Mouse (Mus musculus): Measurements from ENCODE around the gene Pyroxd1. TPM values are rescaled to one million over a fixed set of nuclear protein-coding genes. Genes with fewer than 3 reads are reported as not detected.

Gene Pyroxd1
- polyA plus RNA-seq (2017; shearing (Covaris generic)): 10 to 100 TPM; 20.9 to 22.7 TPM

DNA sequence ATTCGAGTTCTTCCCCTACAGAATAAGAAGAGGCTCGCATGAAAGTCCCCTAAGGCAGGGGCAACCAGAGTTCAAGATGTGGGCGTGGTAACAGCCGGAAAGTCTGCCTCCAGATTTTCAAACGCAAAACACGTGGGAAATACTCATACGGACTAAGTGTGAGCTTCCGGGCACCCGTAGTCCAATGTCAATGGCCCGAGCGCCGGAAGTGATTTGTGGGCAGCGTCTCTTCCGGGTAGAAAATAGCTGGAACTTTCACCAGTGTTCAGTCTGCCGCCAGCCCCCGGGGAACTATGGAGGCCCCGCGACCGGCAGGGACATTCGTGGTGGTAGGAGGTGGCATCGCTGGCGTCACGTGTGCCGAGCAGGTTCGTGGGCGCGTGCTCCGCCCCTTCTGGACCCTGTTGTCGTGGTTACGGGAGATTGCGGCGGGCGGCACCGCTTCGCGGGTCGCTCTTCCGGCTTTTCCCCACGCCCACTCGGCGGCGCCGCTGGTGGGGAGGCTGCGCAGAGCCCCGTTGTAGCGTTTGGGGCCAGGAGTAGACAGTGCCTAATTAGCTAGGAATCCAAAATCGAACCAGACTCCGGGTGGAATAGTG is at the start of gene Pyroxd1:
Pyroxd1 (plus strand) TSS at position 215 of the 599 bp plus-strand sequence.

DNA sequence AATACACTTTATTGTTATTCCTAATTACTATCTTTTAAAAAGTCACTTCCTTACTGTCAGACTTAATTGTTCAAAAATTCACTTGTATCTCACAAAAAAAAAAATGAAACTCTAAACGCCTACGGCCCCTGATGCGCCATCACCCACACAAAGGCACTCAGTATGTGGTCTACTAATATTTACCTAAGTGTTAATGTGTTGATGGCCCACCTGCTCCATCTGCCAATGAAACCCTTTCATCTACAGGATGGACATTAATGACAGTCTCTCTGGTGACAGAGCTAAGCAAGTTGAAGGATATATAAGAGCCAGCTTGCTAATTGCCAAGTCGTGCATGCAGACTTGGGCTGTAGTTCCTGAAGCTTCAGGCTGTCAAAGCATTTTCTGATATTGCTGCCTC is 47.4 kb upstream of the Pyroxd1 start, which contains the start of gene Iapp:
Iapp (plus strand) TSS at position 326 of the 400 bp plus-strand sequence.

DNA sequence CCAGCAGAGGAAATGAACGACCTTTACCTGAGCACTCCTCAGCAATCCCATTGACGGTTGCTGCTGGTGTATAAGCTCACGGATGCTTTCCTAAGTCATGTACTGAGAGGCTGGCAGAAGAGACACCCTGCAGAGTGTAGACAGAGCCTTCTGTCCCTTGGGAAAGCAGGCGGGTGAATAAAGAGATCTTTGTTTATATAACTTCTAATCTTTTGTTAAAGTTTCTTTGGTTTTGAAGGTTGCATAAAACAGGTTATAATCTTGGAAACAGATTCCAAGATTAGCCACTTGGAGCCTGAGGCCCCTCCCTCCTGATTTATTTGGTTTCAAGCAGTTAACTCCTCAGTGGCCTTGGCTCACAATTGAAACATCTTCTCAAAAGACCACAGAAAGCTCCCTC is 22.6 kb upstream of the Pyroxd1 start, which contains the start of gene Slco1a5:
Slco1a5 (minus strand) TSS at position 101 of the 400 bp plus-strand sequence.

DNA sequence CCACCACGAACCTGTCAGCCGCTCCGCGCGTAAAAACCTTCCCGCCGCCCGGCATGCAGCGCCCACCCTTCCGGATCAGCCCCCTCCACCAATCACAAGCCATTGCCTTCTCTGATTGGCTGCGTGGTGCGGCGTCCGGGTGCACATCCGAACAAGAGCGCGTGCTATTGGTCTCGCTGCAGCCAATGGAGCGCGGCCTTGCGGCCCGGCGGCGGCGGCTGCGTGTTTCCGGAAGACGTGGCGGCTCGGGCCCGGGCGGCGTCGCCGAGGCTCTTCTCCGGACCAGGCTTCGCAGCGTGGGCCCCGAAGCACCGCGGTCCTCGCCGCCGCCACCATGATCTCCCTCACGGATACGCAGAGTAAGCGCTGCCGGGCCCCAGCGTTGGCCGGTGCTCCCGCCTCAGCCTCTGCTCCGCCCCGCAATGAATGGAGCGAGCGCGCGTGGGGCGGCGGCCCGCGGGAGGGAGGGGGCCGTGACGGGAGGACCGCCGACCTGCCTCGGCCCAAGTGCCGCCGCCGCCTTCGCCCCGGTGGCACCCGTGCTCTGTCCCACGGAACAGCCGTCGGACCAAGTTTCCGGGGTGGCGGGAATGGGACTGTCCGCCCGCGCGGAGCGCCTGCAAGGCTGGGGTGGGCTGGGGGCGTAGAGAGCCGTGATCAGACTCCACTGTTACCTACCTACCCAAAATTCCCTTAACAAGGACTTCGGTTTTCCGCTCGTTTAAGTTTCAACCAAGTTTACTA is 41.7 kb downstream of the Pyroxd1 start, which contains the start of the genes Recql and Golt1b:
Recql (minus strand) TSS at position 77 of the 744 bp plus-strand sequence.
Golt1b (plus strand) TSS at position 211 of the 744 bp plus-strand sequence.

Other genes with a start within 250 kb of the Pyroxd1 start
- 1 to 10 TPM in 1 of 2 experiments, under 1 TPM in 1; 0.43 to 1.5 TPM for gene Slco1a6, start 137.1 kb upstream of the Pyroxd1 start, polyA plus RNA-seq (2017; shearing (Covaris generic))
- gene Iapp, start 47.2 kb upstream of the Pyroxd1 start, polyA plus RNA-seq (2017; shearing (Covaris generic)): under 1 TPM in 1 of 2 experiments, not detected in 1; 0.61 TPM
- gene Slco1a5, start 22.7 kb upstream of the Pyroxd1 start, polyA plus RNA-seq (2017; shearing (Covaris generic)): not detected
- gene Recql, start 41.4 kb downstream of the Pyroxd1 start, polyA plus RNA-seq (2017; shearing (Covaris generic)): 10 to 100 TPM; 44.4 to 59.4 TPM
- 10 to 100 TPM; 17.1 to 22.8 TPM for gene Golt1b, start 41.6 kb downstream of the Pyroxd1 start, polyA plus RNA-seq (2017; shearing (Covaris generic))
- gene Spx, start 67.8 kb downstream of the Pyroxd1 start, polyA plus RNA-seq (2017; shearing (Covaris generic)): 1 to 10 TPM in 1 of 2 experiments, not detected in 1; 1.1 TPM
- gene Gys2, start 127.5 kb downstream of the Pyroxd1 start, polyA plus RNA-seq (2017; shearing (Covaris generic)): under 1 TPM in 1 of 2 experiments, not detected in 1; 0.34 TPM
- gene Ldhb, start 162.3 kb downstream of the Pyroxd1 start, polyA plus RNA-seq (2017; shearing (Covaris generic)): 100 to 1,000 TPM; 104 to 108 TPM
- gene Kcnj8, start 226.0 kb downstream of the Pyroxd1 start, polyA plus RNA-seq (2017; shearing (Covaris generic)): 1 to 10 TPM in 1 of 2 experiments, under 1 TPM in 1; 0.11 to 1.4 TPM

Measured in inflammation-experienced regulatory T-cells (primary cell).